Mouse (Mus musculus): ENCODE results near the gene Trmt10c. TPM values are rescaled to one million over a fixed set of nuclear protein-coding genes. Genes with fewer than 3 reads are reported as not detected.
"Not testable (repeated sequence)": the region's sequence is repeated elsewhere in the genome, so short reads cannot be mapped to it uniquely, and the experiment has no call there.

Gene Trmt10c
- total RNA-seq (2021) = 1 to 10 TPM; 8.9 to 9.0 TPM
- long read RNA-seq, experiment 1, transcript Trmt10c-201 (2 exons, 3,002 nt) = major isoform, 29 of 30 reads
- long read RNA-seq, experiment 1, partial matches to known transcripts = 0 of 30 reads
- long read RNA-seq, experiment 1, other reads (novel, unspliced or antisense) = 1 of 30 reads
- long read RNA-seq, experiment 2, transcript Trmt10c-201 (2 exons, 3,002 nt) = major isoform, 27 of 27 reads
- long read RNA-seq, experiment 2, partial matches to known transcripts = 0 of 27 reads
- long read RNA-seq, experiment 2, other reads (novel, unspliced or antisense) = 0 of 27 reads

GRCm38 (mm10) chr16:56037138-56038010 lies at the start of gene Trmt10c:
Trmt10c (minus strand) TSS chr16:56037819.
- DNase-seq = peak; percentile 96

GRCm38 (mm10) chr16:56086336-56086735 lies 48.7 kb upstream of the Trmt10c start:
- no peak for DNase-seq

- no peak for DNase-seq
Observed at GRCm38 (mm10) chr16:56081691-56082090, 44.1 kb upstream of the Trmt10c start.

- DNase-seq = no peak
Observed at GRCm38 (mm10) chr16:56079419-56079818, 41.8 kb upstream of the Trmt10c start.

- DNase-seq = no peak
Observed at GRCm38 (mm10) chr16:56076121-56076869, 38.7 kb upstream of the Trmt10c start.

- DNase-seq = peak; percentile 83
Observed at GRCm38 (mm10) chr16:56075222-56076111, 37.8 kb upstream of the Trmt10c start.

GRCm38 (mm10) chr16:56074565-56074964 lies 36.9 kb upstream of the Trmt10c start:
- DNase-seq = no peak

- DNase-seq = no peak
Observed at GRCm38 (mm10) chr16:56074122-56074521, 36.5 kb upstream of the Trmt10c start.

GRCm38 (mm10) chr16:56073150-56073549 lies 35.5 kb upstream of the Trmt10c start:
- DNase-seq = not testable (repeated sequence)

- no peak for DNase-seq
Observed at GRCm38 (mm10) chr16:56072533-56072932, 34.9 kb upstream of the Trmt10c start.

GRCm38 (mm10) chr16:56071317-56072232 lies 34.0 kb upstream of the Trmt10c start:
- DNase-seq = no peak

GRCm38 (mm10) chr16:56068523-56069070 lies 31.0 kb upstream of the Trmt10c start:
- DNase-seq = no peak

GRCm38 (mm10) chr16:56066113-56066512 lies 28.5 kb upstream of the Trmt10c start:
- no peak for DNase-seq

- peak; percentile 29 for DNase-seq
Observed at GRCm38 (mm10) chr16:56064334-56064990, 26.8 kb upstream of the Trmt10c start.

GRCm38 (mm10) chr16:56062981-56063380 lies 25.4 kb upstream of the Trmt10c start:
- no peak for DNase-seq

- no peak for DNase-seq
Observed at GRCm38 (mm10) chr16:56061995-56062594, 24.5 kb upstream of the Trmt10c start.

- DNase-seq = no peak
Observed at GRCm38 (mm10) chr16:56058151-56058550, 20.5 kb upstream of the Trmt10c start.

GRCm38 (mm10) chr16:56056944-56057590 lies 19.4 kb upstream of the Trmt10c start:
- DNase-seq = no peak

GRCm38 (mm10) chr16:56055911-56056310 lies 18.3 kb upstream of the Trmt10c start:
- DNase-seq = no peak

Measured in gastrocnemius, postnatal 10 days (tissue).